Mouse (Mus musculus) bone marrow macrophage, adult 2 months (primary cell): ENCODE data around the gene Klra2.

Source experiments
- CTCF ChIP-seq: IDR thresholded peaks from 2 replicates; pipeline ENCODE4 v1.5.1; 2012; ENCODE audit warnings: low read depth, mild to moderate bottlenecking, low read length, moderate library complexity
- POLR2A ChIP-seq: IDR thresholded peaks from 2 replicates; pipeline ENCODE4 v1.6.1; 2012; ENCODE audit warnings: mild to moderate bottlenecking, low read depth, low read length, borderline replicate concordance

DNA sequence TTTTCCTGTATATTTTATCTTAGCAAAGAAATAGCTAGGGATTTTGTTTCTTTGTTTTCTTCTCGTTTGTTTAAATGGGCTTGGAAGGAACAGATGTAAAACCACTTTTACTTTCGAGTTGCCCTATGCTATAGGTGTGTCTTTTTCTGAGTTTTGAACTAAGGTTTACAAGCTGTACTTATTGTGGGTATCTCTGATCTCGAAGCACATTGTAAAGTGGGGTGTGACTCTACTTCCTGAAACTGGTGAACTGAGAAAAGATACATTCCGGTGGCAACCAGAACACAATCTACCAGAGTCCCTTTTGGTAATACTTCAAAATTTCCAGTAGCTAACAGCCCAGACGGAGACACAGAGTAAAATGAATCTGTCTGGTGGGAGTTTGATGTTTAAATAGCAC, 46.8 kb upstream of the Klra2 start:
- TF ChIP-seq CTCF (no peak), POLR2A (no peak)
